Mouse (Mus musculus) layer of hippocampus, adult 18-20 months (tissue): ENCODE results near the gene Nfatc3. TPM values are rescaled to one million over a fixed set of nuclear protein-coding genes. Genes with fewer than 3 reads are reported as not detected.

ENCODE experiments used
- total RNA-seq, 2 experiments: library from RNA; stranded (reverse); gene quantifications; 2 replicates each; pipeline ENCODE4 v1.2.3; 2021

The Nfatc3 gene
- total RNA-seq, 2 experiments from 2014 or later: 10.9 to 12.0 TPM

Other genes with a start within 250 kb of the Nfatc3 start
- 10 to 100 TPM; 24.7 to 25.7 TPM for gene Ranbp10, start 231.5 kb upstream of the Nfatc3 start, total RNA-seq
- under 1 TPM in 1 of 2 experiments, not detected in 1; 0.25 TPM for gene Tsnaxip1, start 231.1 kb upstream of the Nfatc3 start, total RNA-seq
- gene Cenpt, start 205.6 kb upstream of the Nfatc3 start, total RNA-seq: 10 to 100 TPM; 12.6 to 12.9 TPM
- gene Thap11, start 203.7 kb upstream of the Nfatc3 start, total RNA-seq: 10 to 100 TPM; 43.0 to 46.5 TPM
- 10 to 100 TPM; 29.0 to 41.5 TPM for gene Nutf2, start 198.3 kb upstream of the Nfatc3 start, total RNA-seq
- 10 to 100 TPM; 63.6 to 67.4 TPM for gene Edc4, start 178.0 kb upstream of the Nfatc3 start, total RNA-seq
- under 1 TPM; 0.57 to 0.99 TPM for gene Nrn1l, start 165.3 kb upstream of the Nfatc3 start, total RNA-seq
- gene Pskh1, start 158.4 kb upstream of the Nfatc3 start, total RNA-seq: 1 to 10 TPM; 6.5 to 7.3 TPM
- gene Ctrl, start 125.0 kb upstream of the Nfatc3 start, total RNA-seq: 1 to 10 TPM; 1.1 to 1.8 TPM
- 10 to 100 TPM; 62.5 to 74.3 TPM for gene Psmb10, start 120.4 kb upstream of the Nfatc3 start, total RNA-seq
- 10 to 100 TPM; 31.7 to 38.4 TPM for gene Lcat, start 115.5 kb upstream of the Nfatc3 start, total RNA-seq
- gene Slc12a4, start 92.7 kb upstream of the Nfatc3 start, total RNA-seq: 10 to 100 TPM; 18.6 to 20.8 TPM
- gene Dpep3, start 79.4 kb upstream of the Nfatc3 start, total RNA-seq: not detected
- gene Dus2, start 67.5 kb upstream of the Nfatc3 start, total RNA-seq: 10 to 100 TPM; 15.6 to 16.2 TPM
- gene Dpep2nb, start 52.9 kb upstream of the Nfatc3 start, total RNA-seq: not detected
- gene Ddx28, start 47.0 kb upstream of the Nfatc3 start, total RNA-seq: 10 to 100 TPM; 14.3 to 15.4 TPM
- under 1 TPM in 1 of 2 experiments, not detected in 1; 0.12 TPM for gene Esrp2, start 78.1 kb downstream of the Nfatc3 start, total RNA-seq
- gene Pla2g15, start 91.6 kb downstream of the Nfatc3 start, total RNA-seq: 10 to 100 TPM; 22.8 to 25.6 TPM
- gene Slc7a6, start 110.0 kb downstream of the Nfatc3 start, total RNA-seq: 10 to 100 TPM; 18.6 to 20.8 TPM
- gene Slc7a6os, start 152.1 kb downstream of the Nfatc3 start, total RNA-seq: 10 to 100 TPM; 24.5 to 26.5 TPM
- gene Prmt7, start 152.1 kb downstream of the Nfatc3 start, total RNA-seq: 10 to 100 TPM; 31.2 to 37.2 TPM